Mouse (Mus musculus): ENCODE measurements around the gene Rad9a.

- TF ChIP-seq POLR2A (IDR thresholded peaks at IDR 0.05; ENCODE audit: borderline replicate concordance, insufficient read depth, low read length) (no peak), CTCF (IDR thresholded peaks at IDR 0.05; ENCODE audit: borderline replicate concordance, insufficient read depth, low read depth, low read length) (no peak)
Observed at GRCm38 (mm10) chr19:4242416-4242815, 41.0 kb upstream of the Rad9a start.

Measured in cerebellum, adult 2 months (tissue).